Mouse (Mus musculus) adrenal gland, postnatal 25 days (tissue): ENCODE measurements around the gene Thegl. TPM values are rescaled to one million over a fixed set of nuclear protein-coding genes. Genes with fewer than 3 reads are reported as not detected.
"Not testable (repeated sequence)": the region's sequence is repeated elsewhere in the genome, so short reads cannot be mapped to it uniquely, and the experiment has no call there.

ENCODE experiments used
- DNase-seq: peaks from one replicate; pipeline ENCODE4 v3.0.0; 2021; ENCODE audit warnings: mixed read lengths
- long read RNA-seq: library from polyadenylated mRNA; stranded (forward); transcript quantifications from one replicate; pipeline ENCODE4 v2.0.0, GENCODE M21; 2021
- total RNA-seq: library from RNA; stranded (reverse); gene quantifications from 2 replicates; pipeline ENCODE4 v1.2.3, GENCODE M21; 2021

Gene Thegl
- total RNA-seq = not detected in 2 replicates
- long read RNA-seq = 0 reads

DNA sequence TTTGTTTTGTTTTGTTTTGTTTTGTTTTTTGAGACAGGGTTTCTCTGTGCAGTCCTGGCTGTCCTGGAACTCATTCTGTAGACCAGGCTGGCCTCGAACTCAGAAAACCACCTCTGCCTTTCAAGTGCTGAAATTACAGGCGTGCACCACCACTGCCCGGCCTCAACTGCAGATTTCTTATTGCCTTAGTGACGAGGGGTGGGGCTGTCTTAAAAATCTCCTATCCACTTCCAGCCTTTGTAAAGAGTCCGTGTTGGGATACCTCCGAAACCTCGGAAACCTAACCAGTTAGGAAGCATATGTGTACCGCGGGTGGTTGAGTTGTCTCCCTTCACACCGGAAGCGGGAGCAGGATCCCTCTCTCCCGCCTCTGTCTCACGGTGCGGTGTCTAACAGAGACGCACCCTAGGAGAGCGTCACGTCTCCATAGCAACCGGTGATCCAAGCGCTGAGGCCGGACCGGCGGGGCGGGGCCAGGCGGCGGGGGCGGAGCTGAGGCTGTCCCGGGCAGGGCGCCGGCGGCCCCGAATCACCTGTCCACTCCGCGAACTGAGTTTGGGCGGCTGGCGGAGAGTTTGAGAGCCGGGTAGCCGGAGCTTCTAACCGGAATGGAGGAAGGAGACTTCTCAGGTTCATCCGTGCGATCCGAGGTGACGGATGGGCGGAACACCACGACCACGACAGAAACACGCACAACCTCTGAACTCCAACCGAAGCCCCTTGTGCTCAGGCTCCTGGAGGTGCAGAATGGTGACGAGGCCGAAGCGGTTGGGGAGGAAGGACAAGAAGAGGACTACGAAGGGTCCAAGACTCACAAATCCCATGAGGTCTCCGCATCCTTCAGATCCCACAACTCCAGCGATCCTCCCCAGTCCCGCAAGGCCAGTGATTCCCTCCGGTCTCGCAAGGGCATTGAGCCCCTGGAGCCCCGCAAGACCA is at the start of gene Thegl:
Gene Thegl, plus strand, starts transcription at position 480 of the 939 bp plus-strand sequence.
- DNase-seq = peak; percentile 89

- DNase-seq = no peak
Measured at GRCm38 (mm10) chr5:76969250-76969649, 46.6 kb upstream of the Thegl start.

DNA sequence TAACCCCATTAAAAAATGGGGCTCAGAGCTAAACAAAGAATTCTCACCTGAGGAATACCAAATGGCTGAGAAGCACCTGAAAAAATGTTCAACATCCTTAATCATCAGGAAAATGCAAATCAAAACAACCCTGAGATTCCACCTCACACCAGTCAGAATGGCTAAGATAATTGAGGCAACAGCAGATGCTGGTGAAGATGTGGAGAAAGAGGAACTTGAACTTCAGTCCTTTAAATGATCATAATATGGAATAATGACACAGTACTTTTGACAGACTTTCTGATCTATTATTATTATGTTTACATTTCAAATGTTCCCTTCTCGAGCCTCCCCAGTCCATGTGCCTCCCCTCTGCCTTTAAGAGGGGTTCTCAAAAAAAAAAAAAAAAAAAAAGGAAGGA is 44.7 kb upstream of the Thegl start:
- DNase-seq = not testable (repeated sequence)

- DNase-seq = no peak
Measured at GRCm38 (mm10) chr5:76973488-76973887, 42.3 kb upstream of the Thegl start.

DNA sequence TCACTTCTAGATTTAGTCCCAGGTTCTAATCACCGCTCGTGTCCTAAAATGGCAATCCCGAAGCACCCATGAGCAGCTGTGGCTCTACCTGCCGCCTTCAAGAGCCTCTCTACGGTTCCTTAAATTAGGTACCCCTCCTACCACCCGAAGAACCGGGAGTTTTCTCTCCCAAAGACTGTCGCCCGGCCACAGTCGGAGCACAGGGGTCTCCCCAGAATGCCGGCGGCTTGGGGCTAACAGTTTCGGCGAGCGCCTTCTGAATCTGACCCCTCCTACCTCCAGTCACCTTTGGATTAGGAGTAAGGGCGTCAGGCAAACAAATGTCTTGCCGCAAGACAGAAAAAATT is 41.6 kb upstream of the Thegl start:
- DNase-seq = no peak

DNA sequence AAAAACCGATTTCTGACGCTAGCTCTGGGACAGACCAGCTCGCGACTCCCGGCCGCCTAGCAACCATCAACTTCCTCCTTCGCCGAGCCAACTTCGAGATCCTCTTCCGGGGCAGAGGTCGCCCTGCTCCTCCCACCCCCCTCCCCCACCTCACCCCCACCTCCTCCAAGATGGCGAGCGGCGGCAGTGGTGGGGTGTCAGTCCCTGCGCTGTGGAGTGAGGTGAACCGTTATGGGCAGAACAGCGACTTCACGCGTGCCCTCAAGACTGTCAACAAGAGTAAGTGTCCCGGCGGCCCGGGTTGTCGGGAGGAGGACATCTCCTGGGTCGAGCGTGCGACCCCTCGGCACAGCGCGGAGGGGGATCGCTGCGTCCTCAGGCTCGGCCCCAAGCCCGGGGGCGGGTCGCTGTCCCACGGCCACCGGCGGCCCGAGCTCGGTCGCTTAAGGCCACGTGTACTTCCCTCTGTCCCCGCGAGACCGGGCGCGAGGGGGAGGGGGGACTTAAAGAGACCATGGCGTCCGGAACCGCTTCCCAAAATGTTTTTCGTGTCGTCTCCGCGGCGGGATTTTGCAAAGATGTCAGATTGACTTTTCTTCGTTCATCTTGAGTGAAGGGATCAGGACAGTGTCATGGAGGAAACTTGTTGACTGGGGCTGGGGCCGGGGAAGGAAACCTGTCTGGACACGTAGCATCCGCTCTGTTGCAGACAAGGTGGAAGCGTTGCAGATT is 41.1 kb upstream of the Thegl start, which contains the start of gene Srp72:
Gene Srp72, plus strand, starts transcription at position 130 of the 732 bp plus-strand sequence.
- peak; percentile 89 for DNase-seq

GRCm38 (mm10) chr5:76975736-76976135 is 40.1 kb upstream of the Thegl start:
- peak; percentile 36 for DNase-seq

- DNase-seq = no peak
Measured at GRCm38 (mm10) chr5:76984015-76984414, 31.8 kb upstream of the Thegl start.

GRCm38 (mm10) chr5:76990789-76991188 is 25.0 kb upstream of the Thegl start:
- no peak for DNase-seq

- no peak for DNase-seq
Measured at GRCm38 (mm10) chr5:76993174-76993814, 22.5 kb upstream of the Thegl start.

GRCm38 (mm10) chr5:76998416-76998815 is 17.4 kb upstream of the Thegl start:
- DNase-seq = no peak

GRCm38 (mm10) chr5:77001192-77001591 is 14.6 kb upstream of the Thegl start:
- no peak for DNase-seq

GRCm38 (mm10) chr5:77004051-77004821 is 11.6 kb upstream of the Thegl start, which contains the start of gene Arl9:
Gene Arl9 (plus strand): TSS chr5:77004055.
- DNase-seq = no peak

GRCm38 (mm10) chr5:77010352-77010751 is 5.5 kb upstream of the Thegl start:
- DNase-seq = no peak

DNA sequence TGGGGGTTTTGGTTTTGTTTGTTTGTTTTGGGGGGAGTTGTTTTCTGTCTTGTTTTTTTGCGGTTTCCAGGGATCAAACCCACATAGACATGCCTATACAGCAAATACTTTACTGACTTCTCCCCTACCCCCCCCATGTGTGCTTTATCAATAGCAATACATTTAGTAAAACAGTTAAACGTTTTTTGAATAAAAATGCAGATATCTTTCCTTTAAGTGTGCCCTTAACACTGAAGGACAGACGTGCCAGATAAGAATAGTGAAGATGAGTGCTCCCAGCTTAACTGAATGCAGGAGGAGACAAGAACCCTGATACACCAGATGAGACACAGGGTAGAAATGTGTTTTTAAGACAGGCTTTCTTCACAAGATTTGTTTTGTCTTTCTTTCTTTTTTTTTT is 4.7 kb upstream of the Thegl start:
- no peak for DNase-seq

GRCm38 (mm10) chr5:77013171-77013570 is 2.7 kb upstream of the Thegl start:
- DNase-seq = no peak

GRCm38 (mm10) chr5:77028034-77028433 is 12.2 kb downstream of the Thegl start:
- DNase-seq = no peak

- DNase-seq = peak; percentile 35
Measured at GRCm38 (mm10) chr5:77029735-77030134, 13.9 kb downstream of the Thegl start.

DNA sequence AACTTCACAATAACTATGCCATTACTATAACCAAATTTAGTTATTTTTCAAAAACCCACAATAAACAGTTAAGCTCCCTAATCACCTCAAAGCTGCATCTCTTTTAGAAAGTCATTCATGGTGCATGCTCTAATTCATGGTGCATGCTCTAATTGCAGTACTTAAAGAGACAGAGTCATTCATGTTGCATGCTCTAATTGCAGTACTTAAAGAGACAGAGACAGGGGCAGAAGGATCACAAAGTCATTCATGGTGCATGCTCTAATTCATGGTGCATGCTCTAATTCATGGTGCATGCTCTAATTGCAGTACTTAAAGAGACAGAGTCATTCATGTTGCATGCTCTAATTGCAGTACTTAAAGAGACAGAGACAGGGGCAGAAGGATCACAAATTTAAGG is 19.3 kb downstream of the Thegl start:
- not testable (repeated sequence) for DNase-seq

GRCm38 (mm10) chr5:77038451-77038850 is 22.6 kb downstream of the Thegl start:
- no peak for DNase-seq

DNA sequence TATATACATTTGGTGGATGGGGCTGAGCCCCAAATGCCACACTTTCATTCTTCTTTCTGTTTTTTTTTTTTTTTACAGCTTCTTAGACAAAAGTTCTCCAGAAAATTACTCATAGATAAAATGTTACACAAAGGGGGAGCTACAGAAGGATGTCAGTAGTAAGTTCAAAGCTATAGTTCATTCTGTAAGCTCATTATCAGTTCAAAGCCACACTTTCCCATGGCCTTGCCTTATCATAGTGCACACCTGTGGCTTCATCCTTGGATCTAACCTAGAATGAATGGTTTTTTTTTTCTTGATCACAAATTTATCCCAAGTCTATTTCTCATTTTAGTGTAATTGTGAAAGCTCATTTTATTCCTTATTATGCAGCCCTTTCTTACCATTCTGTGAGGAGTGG is 23.6 kb downstream of the Thegl start:
- no peak for DNase-seq

GRCm38 (mm10) chr5:77044362-77044761 is 28.5 kb downstream of the Thegl start:
- DNase-seq = no peak
